Comparison of ENCODE assay signal across 8 mouse cellular contexts in genomic region chr4:145024694-145025408, GRCm38 (mm10).
A peak's percentile ranks its signal among the peaks of the same experiment; 100 is the strongest.
DNase-seq lines count a peak whose midpoint lies in the region; ATAC-seq lines count a peak whose summit lies in the region.

No protein-coding gene starts in this region.

- H3K27me3 ChIP-seq in forebrain, embryonic 13.5 days: no peaks in the 10 kb centered on the region
- no peaks in the 10 kb centered on the region for H3K27me3 ChIP-seq in forebrain, embryonic 15.5 days
- H3K27me3 ChIP-seq in midbrain, embryonic 15.5 days (replicated peaks): no peaks in the 10 kb centered on the region
- H3K27me3 ChIP-seq in midbrain, embryonic 13.5 days: no peaks in the 10 kb centered on the region
- H3K27me3 ChIP-seq in neural tube, embryonic 14.5 days (ENCODE audit: control insufficient read depth, insufficient read depth, low read length): no peaks in the 10 kb centered on the region

- H3K4me1 ChIP-seq in forebrain, embryonic 13.5 days: peaks cover 12% of the 10 kb centered on the region; the same call in 1 of the 2 replicates
- H3K4me1 ChIP-seq in forebrain, embryonic 15.5 days: peaks cover 12% of the 10 kb centered on the region
- H3K4me1 ChIP-seq in midbrain, embryonic 15.5 days: 0 out of 2 replicates have a peak, but pooled peaks cover 3% of the 10 kb centered on the region
- no peaks in the 10 kb centered on the region for H3K4me1 ChIP-seq in midbrain, embryonic 13.5 days (replicated peaks)
- H3K4me1 ChIP-seq in neural tube, embryonic 14.5 days (ENCODE audit: control insufficient read depth, insufficient read depth, low read length): 0 out of 2 replicates have a peak, but pooled peaks cover 4% of the 10 kb centered on the region

- WGBS in forebrain, embryonic 13.5 days: 33% methylated on average over 8 of the region's 8 CpGs
- WGBS in forebrain, embryonic 15.5 days: 27% methylated on average over 8 of the region's 8 CpGs
- 42% methylated on average over 8 of the region's 8 CpGs for whole genome bisulfite sequencing in midbrain, embryonic 15.5 days
- 55% methylated on average over 8 of the region's 8 CpGs for WGBS in midbrain, embryonic 13.5 days
- WGBS in neural tube, embryonic 14.5 days: 26% methylated on average over 8 of the region's 8 CpGs

- DNase-seq in kidney, postnatal 14 days: peak; percentile 59
- DNase-seq in urinary bladder, postnatal 10 days (ENCODE audit: low spot score): no peak
- DNase-seq in adrenal gland, postnatal 4 days (ENCODE audit: low spot score in 2 of 2): no peak

- no peaks in the 10 kb centered on the region for H3K9me3 ChIP-seq in forebrain, embryonic 13.5 days (replicated peaks)
- no peaks in the 10 kb centered on the region for H3K9me3 ChIP-seq in forebrain, embryonic 15.5 days
- H3K9me3 ChIP-seq in midbrain, embryonic 15.5 days: no peaks in the 10 kb centered on the region
- H3K9me3 ChIP-seq in midbrain, embryonic 13.5 days: no peaks in the 10 kb centered on the region
- no peaks in the 10 kb centered on the region for H3K9me3 ChIP-seq in neural tube, embryonic 14.5 days (ENCODE audit: control insufficient read depth, low read length)

- no peak overlapping the region for H3K27ac ChIP-seq in forebrain, embryonic 13.5 days
- no peak overlapping the region for H3K27ac ChIP-seq in forebrain, embryonic 15.5 days (replicated peaks)
- H3K27ac ChIP-seq in midbrain, embryonic 15.5 days: no peak overlapping the region
- H3K27ac ChIP-seq in midbrain, embryonic 13.5 days: no peak overlapping the region
- no peak overlapping the region for H3K27ac ChIP-seq in neural tube, embryonic 14.5 days (ENCODE audit: low read depth, low read length)

- H3K4me3 ChIP-seq in forebrain, embryonic 13.5 days: no peak overlapping the region
- H3K4me3 ChIP-seq in forebrain, embryonic 15.5 days: no peak overlapping the region
- H3K4me3 ChIP-seq in midbrain, embryonic 15.5 days: no peak overlapping the region
- no peak overlapping the region for H3K4me3 ChIP-seq in midbrain, embryonic 13.5 days (replicated peaks)
- H3K4me3 ChIP-seq in neural tube, embryonic 14.5 days (ENCODE audit: low read depth, low read length): no peak overlapping the region

- no peak overlapping the region for H3K4me2 ChIP-seq in forebrain, embryonic 13.5 days
- no peak overlapping the region for H3K4me2 ChIP-seq in forebrain, embryonic 15.5 days (replicated peaks)
- H3K4me2 ChIP-seq in midbrain, embryonic 15.5 days: no peak overlapping the region
- H3K4me2 ChIP-seq in midbrain, embryonic 13.5 days (replicated peaks): no peak overlapping the region
- H3K4me2 ChIP-seq in neural tube, embryonic 14.5 days (ENCODE audit: low read depth, low read length): no peak overlapping the region

- H3K9ac ChIP-seq in forebrain, embryonic 13.5 days: no peak overlapping the region
- H3K9ac ChIP-seq in forebrain, embryonic 15.5 days (replicated peaks): no peak overlapping the region
- no peak overlapping the region for H3K9ac ChIP-seq in midbrain, embryonic 15.5 days
- no peak overlapping the region for H3K9ac ChIP-seq in midbrain, embryonic 13.5 days (replicated peaks)
- no peak overlapping the region for H3K9ac ChIP-seq in neural tube, embryonic 14.5 days (replicated peaks; ENCODE audit: low read depth, low read length)

- ATAC-seq in forebrain, embryonic 13.5 days: peak; percentile 50; the same call in 1 of the 2 replicates
- no peak; the same call in 1 of the 2 replicates for ATAC-seq in forebrain, embryonic 15.5 days (replicated peaks)
- ATAC-seq in midbrain, embryonic 15.5 days (replicated peaks): peak; percentile 35; the same call in 1 of the 2 replicates
- ATAC-seq in midbrain, embryonic 13.5 days: no peak
- ATAC-seq in neural tube, embryonic 14.5 days (ENCODE audit: low read depth): peak; percentile 67; the same call in 1 of the 2 replicates

- peaks cover 6% of the 10 kb centered on the region; the same call in 1 of the 2 replicates for H3K36me3 ChIP-seq in forebrain, embryonic 13.5 days (ENCODE audit: poor library complexity, severe bottlenecking)
- no peaks in the 10 kb centered on the region for H3K36me3 ChIP-seq in forebrain, embryonic 15.5 days
- 0 out of 2 replicates have a peak, but pooled peaks cover 2% of the 10 kb centered on the region for H3K36me3 ChIP-seq in midbrain, embryonic 15.5 days (replicated peaks)
- peaks cover 2% of the 10 kb centered on the region for H3K36me3 ChIP-seq in midbrain, embryonic 13.5 days
- no peaks in the 10 kb centered on the region for H3K36me3 ChIP-seq in neural tube, embryonic 14.5 days (ENCODE audit: control insufficient read depth, insufficient read depth, low read length)

Comparison
In these comparisons a context has a peak if more than half of its experiments do, and no peak if none do; other contexts are left out.
1. ATAC-seq: peak in forebrain, embryonic 13.5 days (single experiment), midbrain, embryonic 15.5 days (single experiment) and neural tube, embryonic 14.5 days (single experiment); none in forebrain, embryonic 15.5 days (single experiment) and midbrain, embryonic 13.5 days (single experiment).